Comparison of ENCODE assay signal across 8 mouse cellular contexts in the genomic region with DNA sequence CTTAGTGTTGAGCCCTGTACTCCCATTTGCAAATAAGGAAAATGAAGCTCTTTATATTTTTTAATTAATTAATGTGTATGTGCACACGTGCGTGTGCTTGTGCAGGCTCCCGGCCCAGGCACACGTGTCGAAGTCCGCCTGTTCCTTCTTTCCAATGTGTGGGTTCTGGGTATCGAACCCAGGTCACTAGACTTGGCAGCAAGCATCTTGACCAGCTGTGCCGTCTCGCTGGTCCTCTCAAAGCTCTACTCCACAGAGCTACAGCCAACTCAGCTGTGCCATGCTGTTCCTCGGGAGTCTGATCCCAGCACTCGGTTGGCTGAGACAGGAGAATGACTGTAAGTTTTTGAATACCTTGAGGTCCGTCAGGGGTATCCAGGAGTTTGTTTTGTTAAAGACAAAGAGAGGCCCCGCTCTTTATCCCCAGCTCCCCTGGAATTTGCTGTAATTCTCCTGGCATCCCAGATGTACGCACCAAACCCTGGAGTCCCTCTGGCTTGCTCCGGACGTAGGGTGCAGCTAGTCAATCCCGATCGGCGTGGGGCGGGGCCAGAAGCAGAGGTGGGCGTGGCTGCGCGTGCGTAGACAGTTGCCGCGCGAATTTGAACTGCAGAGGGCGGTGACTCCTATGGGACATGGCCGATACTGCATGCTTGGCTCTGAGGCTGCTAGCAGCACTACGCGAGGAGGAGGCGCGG. TPM values are rescaled to one million over a fixed set of nuclear protein-coding genes. Genes with fewer than 3 reads are reported as not detected.
A peak's percentile ranks its signal among the peaks of the same experiment; 100 is the strongest.
DNase-seq lines count a peak whose midpoint lies in the region; ATAC-seq lines count a peak whose summit lies in the region.

A gene (plus strand): TSS at position 610 of the 698 bp plus-strand sequence.

- H3K9me3 ChIP-seq in forebrain, embryonic 10.5 days, result no peaks in the 10 kb centered on the region
- H3K9me3 ChIP-seq in heart, embryonic 16.5 days (replicated peaks; ENCODE audit: control insufficient read depth, low read length), result no peaks in the 10 kb centered on the region
- H3K9me3 ChIP-seq in liver, embryonic 15.5 days (replicated peaks), result no peaks in the 10 kb centered on the region
- no peaks in the 10 kb centered on the region for H3K9me3 ChIP-seq in neural tube, embryonic 12.5 days

- peak; percentile 93 for DNase-seq in c-Kit-negative CD71-positive TER-119-positive erythroid progenitor cells, embryonic 14.5 days (ENCODE audit: low read depth, low spot score)
- peak; percentile 98 for DNase-seq in forebrain, embryonic 10.5 days (ENCODE audit: extremely low spot score, low spot score)
- peak; percentile 95 to 97 for DNase-seq in kidney, postnatal 36 days
- DNase-seq in telencephalon, adult 2 months (ENCODE audit: low read depth, low spot score), result peak; percentile 50

- peaks cover 57% of the 10 kb centered on the region for H3K36me3 ChIP-seq in forebrain, embryonic 10.5 days (replicated peaks)
- H3K36me3 ChIP-seq in heart, embryonic 16.5 days (ENCODE audit: control insufficient read depth, insufficient read depth), result peaks cover 15% of the 10 kb centered on the region
- H3K36me3 ChIP-seq in liver, embryonic 15.5 days (replicated peaks), result peaks cover 44% of the 10 kb centered on the region
- peaks cover 17% of the 10 kb centered on the region for H3K36me3 ChIP-seq in neural tube, embryonic 12.5 days

- H3K9ac ChIP-seq in heart, embryonic 16.5 days (ENCODE audit: low read length), result peak within 1 kb of the TSS; percentile 85
- H3K9ac ChIP-seq in liver, embryonic 15.5 days, result peak within 1 kb of the TSS; percentile 95
- H3K9ac ChIP-seq in neural tube, embryonic 12.5 days, result peak within 1 kb of the TSS; percentile 63

- peak within 1 kb of the TSS; percentile 92 for H3K27ac ChIP-seq in forebrain, embryonic 10.5 days
- H3K27ac ChIP-seq in heart, embryonic 16.5 days (ENCODE audit: low read length), result peak within 1 kb of the TSS; percentile 38
- H3K27ac ChIP-seq in liver, embryonic 15.5 days (replicated peaks), result peak within 1 kb of the TSS; percentile 88
- H3K27ac ChIP-seq in neural tube, embryonic 12.5 days, result no peak within 1 kb of the TSS

- peak; percentile 98 for ATAC-seq in CD4-positive, CD25-positive, alpha-beta regulatory T cell, adult 4 months
- peak; percentile 89 for ATAC-seq in heart, embryonic 16.5 days (replicated peaks; ENCODE audit: extremely low read depth, insufficient read depth, low FRiP score)
- ATAC-seq in liver, embryonic 15.5 days (ENCODE audit: insufficient read depth), result peak; percentile 82
- peak; percentile 89 for ATAC-seq in neural tube, embryonic 12.5 days (ENCODE audit: low FRiP score, low read depth)

- WGBS in forebrain, embryonic 10.5 days, result 17% methylated on average over 33 of the region's 33 CpGs
- WGBS in heart, embryonic 16.5 days, result 15% methylated on average over 33 of the region's 33 CpGs
- 12% methylated on average over 33 of the region's 33 CpGs for WGBS in liver, embryonic 15.5 days (ENCODE audit: insufficient replicate concordance)
- WGBS in neural tube, embryonic 12.5 days, result 15% methylated on average over 33 of the region's 33 CpGs

- H3K4me1 ChIP-seq in forebrain, embryonic 10.5 days, result peaks cover 30% of the 10 kb centered on the region
- H3K4me1 ChIP-seq in heart, embryonic 16.5 days (ENCODE audit: control insufficient read depth, insufficient read depth, low read length), result peaks cover 17% of the 10 kb centered on the region
- H3K4me1 ChIP-seq in liver, embryonic 15.5 days (replicated peaks), result peaks cover 42% of the 10 kb centered on the region
- peaks cover 14% of the 10 kb centered on the region for H3K4me1 ChIP-seq in neural tube, embryonic 12.5 days

- peak within 1 kb of the TSS; percentile 96 for H3K4me2 ChIP-seq in heart, embryonic 16.5 days (ENCODE audit: low read depth, low read length)
- H3K4me2 ChIP-seq in liver, embryonic 15.5 days, result peak within 1 kb of the TSS; percentile 86
- peak within 1 kb of the TSS; percentile 93 for H3K4me2 ChIP-seq in neural tube, embryonic 12.5 days (replicated peaks)

- H3K27me3 ChIP-seq in forebrain, embryonic 10.5 days (ENCODE audit: poor library complexity, severe bottlenecking), result no peaks in the 10 kb centered on the region
- no peaks in the 10 kb centered on the region for H3K27me3 ChIP-seq in heart, embryonic 16.5 days (ENCODE audit: control insufficient read depth, insufficient read depth, low read length)
- no peaks in the 10 kb centered on the region for H3K27me3 ChIP-seq in liver, embryonic 15.5 days
- H3K27me3 ChIP-seq in neural tube, embryonic 12.5 days (replicated peaks), result no peaks in the 10 kb centered on the region

- H3K4me3 ChIP-seq in forebrain, embryonic 10.5 days, result peak within 1 kb of the TSS; percentile 73
- peak within 1 kb of the TSS; percentile 80 for H3K4me3 ChIP-seq in heart, embryonic 16.5 days (ENCODE audit: low read length)
- peak within 1 kb of the TSS; percentile 98 for H3K4me3 ChIP-seq in liver, embryonic 15.5 days (replicated peaks)
- peak within 1 kb of the TSS; percentile 55 for H3K4me3 ChIP-seq in neural tube, embryonic 12.5 days

RNA-seq across cellular contexts. Expression of the gene that starts here (rescaled TPM):
- polyA plus RNA-seq in CD4-positive, CD25-positive, alpha-beta regulatory T cell, adult 4 months (2017; shearing (Covaris generic)), result 1 to 10 TPM in 1 of 2 experiments, under 1 TPM in 1; 0.20 to 1.6 TPM
- 47.3 and 51.2 TPM in 2 replicates for polyA plus RNA-seq in forebrain, embryonic 10.5 days (2016; fragmentation: Nextera tagmentation; extraction: Ambion mirVana)
- 32.9 and 33.8 TPM in 2 replicates for polyA plus RNA-seq in heart, embryonic 16.5 days (2015; fragmentation: Nextera tagmentation; extraction: Ambion mirVana)
- polyA plus RNA-seq in liver, embryonic 15.5 days (2015; fragmentation: Nextera tagmentation; extraction: Ambion mirVana), result 42.0 and 54.0 TPM in 2 replicates
- 24.0 and 26.6 TPM in 2 replicates for polyA plus RNA-seq in neural tube, embryonic 12.5 days (2016; fragmentation: Nextera tagmentation; extraction: Ambion mirVana)
